Mouse (Mus musculus) adrenal gland, postnatal 10 days (tissue): Measurements from ENCODE around the gene Tcf21. TPM values are rescaled to one million over a fixed set of nuclear protein-coding genes. Genes with fewer than 3 reads are reported as not detected.

Experiments
- DNase-seq: peaks from one replicate; pipeline ENCODE4 v3.0.0; 2021; ENCODE audit warnings: mixed read lengths
- long read RNA-seq, 2 experiments: library from polyadenylated mRNA; stranded (forward); transcript quantifications; one replicate each; pipeline ENCODE4 v2.0.0; 2021
- total RNA-seq, 2 experiments: library from RNA; stranded (reverse); gene quantifications; 2 replicates each; pipeline ENCODE4 v1.2.3; 2021

The Tcf21 gene
- 10 to 100 TPM; 16.5 to 17.0 TPM for total RNA-seq
- long read RNA-seq, experiment 1, transcript Tcf21-201 (2 exons, 1,267 nt) = major isoform, 75 of 75 reads
- long read RNA-seq, experiment 1, partial matches to known transcripts = 0 of 75 reads
- long read RNA-seq, experiment 1, other reads (novel, unspliced or antisense) = 0 of 75 reads
- long read RNA-seq, experiment 2, transcript Tcf21-201 (2 exons, 1,267 nt) = major isoform, 53 of 54 reads
- long read RNA-seq, experiment 2, partial matches to known transcripts = 1 of 54 reads
- long read RNA-seq, experiment 2, other reads (novel, unspliced or antisense) = 0 of 54 reads

- peak; percentile 13 for DNase-seq
Observed at GRCm38 (mm10) chr10:22819871-22820590, at the start of gene Tcf21. Tcf21 (minus strand) TSS chr10:22820174.

- peak; percentile 4 for DNase-seq
Observed at GRCm38 (mm10) chr10:22868386-22868918, 48.5 kb upstream of the Tcf21 start.

- DNase-seq = no peak
Observed at GRCm38 (mm10) chr10:22867210-22867609, 47.2 kb upstream of the Tcf21 start.

- DNase-seq = peak; percentile 23
Observed at GRCm38 (mm10) chr10:22858111-22858510, 38.1 kb upstream of the Tcf21 start.

GRCm38 (mm10) chr10:22854330-22854729, 34.4 kb upstream of the Tcf21 start:
- no peak for DNase-seq

GRCm38 (mm10) chr10:22845351-22845750, 25.4 kb upstream of the Tcf21 start:
- no peak for DNase-seq

- DNase-seq = no peak
Observed at GRCm38 (mm10) chr10:22844731-22845130, 24.8 kb upstream of the Tcf21 start.

- no peak for DNase-seq
Observed at GRCm38 (mm10) chr10:22843440-22844361, 23.7 kb upstream of the Tcf21 start.

GRCm38 (mm10) chr10:22842781-22843439, 22.9 kb upstream of the Tcf21 start:
- no peak for DNase-seq

GRCm38 (mm10) chr10:22842113-22842512, 22.1 kb upstream of the Tcf21 start:
- no peak for DNase-seq

GRCm38 (mm10) chr10:22826244-22826643, 6.3 kb upstream of the Tcf21 start:
- DNase-seq = no peak

- no peak for DNase-seq
Observed at GRCm38 (mm10) chr10:22822896-22823295, 2.9 kb upstream of the Tcf21 start.

GRCm38 (mm10) chr10:22822486-22822885, 2.5 kb upstream of the Tcf21 start:
- DNase-seq = no peak

GRCm38 (mm10) chr10:22821709-22822108, 1.7 kb upstream of the Tcf21 start:
- no peak for DNase-seq

GRCm38 (mm10) chr10:22821267-22821666, 1.3 kb upstream of the Tcf21 start:
- DNase-seq = no peak

- no peak for DNase-seq
Observed at GRCm38 (mm10) chr10:22820841-22821240, 867 bp upstream of the Tcf21 start.

GRCm38 (mm10) chr10:22819239-22819870, 619 bp downstream of the Tcf21 start:
- no peak for DNase-seq

- no peak for DNase-seq
Observed at GRCm38 (mm10) chr10:22818600-22819238, 1.3 kb downstream of the Tcf21 start.

- DNase-seq = no peak
Observed at GRCm38 (mm10) chr10:22817976-22818375, 2.0 kb downstream of the Tcf21 start.

GRCm38 (mm10) chr10:22817561-22817960, 2.4 kb downstream of the Tcf21 start:
- no peak for DNase-seq
